23 mouse cellular contexts compared by ENCODE assay signal in the genomic region with DNA sequence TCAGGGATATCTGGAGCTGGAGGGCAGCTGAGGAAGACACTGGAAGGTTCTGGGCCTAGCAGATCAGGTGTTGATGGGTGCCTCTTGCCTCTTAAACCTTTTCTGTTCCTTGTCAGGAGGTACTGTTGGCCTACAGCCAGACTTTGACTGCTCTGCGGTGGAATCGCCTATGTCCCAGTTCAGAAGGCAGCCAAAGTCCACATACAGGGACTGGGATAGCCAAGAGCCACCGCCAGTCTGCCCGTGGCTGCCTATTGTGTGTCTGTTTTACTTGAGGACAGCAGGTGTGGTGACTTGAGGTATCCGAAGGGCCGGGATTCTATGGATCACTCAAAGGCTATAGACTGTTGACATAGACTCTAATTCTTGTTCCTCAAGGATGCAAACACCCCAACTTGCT. TPM values are rescaled to one million over a fixed set of nuclear protein-coding genes. Genes with fewer than 3 reads are reported as not detected.
DNase-seq lines count a peak whose midpoint lies in the region; ATAC-seq lines count a peak whose summit lies in the region.
"Had no signal": no experiment of that assay in that cellular context is flagged by ENCODE, and none has a peak within 500 bp of the region (broad histone marks: within the 10 kb centered on the region; RNA-seq: fewer than 3 reads in every experiment).

No protein-coding gene starts in this region.

- 69% methylated on average over 6 of the region's 6 CpGs for WGBS in liver, embryonic 15.5 days (ENCODE audit: insufficient replicate concordance)
- WGBS in liver, embryonic 16.5 days (ENCODE audit: insufficient replicate concordance): 59% methylated on average over 6 of the region's 6 CpGs

- H3K4me1 ChIP-seq in liver, embryonic 15.5 days (replicated peaks): 0 out of 2 replicates have a peak, but pooled peaks cover 3% of the 10 kb centered on the region
- no peaks in the 10 kb centered on the region; the same call in 1 of the 2 replicates for H3K4me1 ChIP-seq in liver, embryonic 16.5 days (ENCODE audit: control insufficient read depth, low read depth, low read length)
- H3K4me1 ChIP-seq: embryonic facial prominence, embryonic 13.5 days; heart, embryonic 15.5 days; hindbrain, embryonic 10.5 days; lung, embryonic 15.5 days had no signal

- peak; percentile 17 for DNase-seq in adrenal gland, adult 2 months
- DNase-seq in adrenal gland, adult 18-20 months (ENCODE audit: low spot score in 2 of 2): no peak
- DNase-seq in liver: no peak
- DNase-seq in kidney, adult 8-10 months: peak; percentile 82 to 89
- no peak for DNase-seq in MN1 (ENCODE audit: low spot score)
- DNase-seq in spleen, adult 18-20 months: no peak
- DNase-seq: cerebellum, adult 2 months; left cerebral cortex, postnatal 4 days; thymus, adult 2 months had no signal

- no peaks in the 10 kb centered on the region for H3K27me3 ChIP-seq in liver, embryonic 15.5 days
- H3K27me3 ChIP-seq in liver, embryonic 16.5 days (ENCODE audit: control insufficient read depth, insufficient read depth, low read depth, low read length): no peaks in the 10 kb centered on the region
- H3K27me3 ChIP-seq: embryonic facial prominence, embryonic 13.5 days; heart, embryonic 15.5 days; lung, embryonic 15.5 days had no signal

- no peaks in the 10 kb centered on the region for H3K9me3 ChIP-seq in liver, embryonic 15.5 days (replicated peaks)
- H3K9me3 ChIP-seq in liver, embryonic 16.5 days (replicated peaks; ENCODE audit: control insufficient read depth, low read length): no peaks in the 10 kb centered on the region
- H3K9me3 ChIP-seq: embryonic facial prominence, embryonic 13.5 days; heart, embryonic 15.5 days; hindbrain, embryonic 10.5 days; lung, embryonic 15.5 days had no signal

- ATAC-seq in liver, embryonic 15.5 days (ENCODE audit: insufficient read depth): peak; percentile 33
- ATAC-seq in liver, embryonic 16.5 days (ENCODE audit: low read depth): peak; percentile 50

- no peak overlapping the region for H3K4me3 ChIP-seq in liver, embryonic 15.5 days (replicated peaks)
- no peak overlapping the region for H3K4me3 ChIP-seq in liver, embryonic 16.5 days (ENCODE audit: low read depth, low read length)
- H3K4me3 ChIP-seq: embryonic facial prominence, embryonic 13.5 days; heart, embryonic 15.5 days; hindbrain, embryonic 10.5 days; lung, embryonic 15.5 days had no signal

- no peaks in the 10 kb centered on the region for H3K36me3 ChIP-seq in liver, embryonic 15.5 days (replicated peaks)
- no peaks in the 10 kb centered on the region for H3K36me3 ChIP-seq in liver, embryonic 16.5 days (ENCODE audit: control insufficient read depth, insufficient read depth)
- H3K36me3 ChIP-seq: embryonic facial prominence, embryonic 13.5 days; heart, embryonic 15.5 days; hindbrain, embryonic 10.5 days; lung, embryonic 15.5 days had no signal

- H3K27ac ChIP-seq in liver, embryonic 15.5 days (replicated peaks): peak overlapping the region; percentile 62; the same call in 1 of the 2 replicates
- peak overlapping the region; percentile 79 for H3K27ac ChIP-seq in liver, embryonic 16.5 days (ENCODE audit: low read length)
- H3K27ac ChIP-seq: embryonic facial prominence, embryonic 13.5 days; heart, embryonic 15.5 days; hindbrain, embryonic 10.5 days; lung, embryonic 15.5 days had no signal

- H3K9ac ChIP-seq in liver, embryonic 15.5 days: no peak overlapping the region
- H3K9ac ChIP-seq in liver, embryonic 16.5 days (ENCODE audit: low read depth, low read length): no peak overlapping the region
- H3K9ac ChIP-seq: embryonic facial prominence, embryonic 13.5 days; heart, embryonic 15.5 days; lung, embryonic 15.5 days had no signal

- no peak overlapping the region for H3K4me2 ChIP-seq in liver, embryonic 15.5 days
- H3K4me2 ChIP-seq in liver, embryonic 16.5 days (ENCODE audit: low read depth, low read length): no peak overlapping the region
- H3K4me2 ChIP-seq: embryonic facial prominence, embryonic 13.5 days; heart, embryonic 15.5 days; lung, embryonic 15.5 days had no signal

RNA-seq across cellular contexts. Expression of a gene that starts 6.6 kb away (rescaled TPM):
- not detected for total RNA-seq in adrenal gland, adult 2 months (2021)
- polyA plus RNA-seq in adrenal gland, adult 2 months (2012; rRNA removed): not detected in 2 replicates
- total RNA-seq in adrenal gland, adult 18-20 months (2021): not detected
- polyA plus RNA-seq in liver, embryonic 15.5 days (2015; fragmentation: Nextera tagmentation; extraction: Ambion mirVana): not detected in 2 replicates
- polyA plus RNA-seq in liver, embryonic 16.5 days (2015; fragmentation: Nextera tagmentation; extraction: Ambion mirVana): 0.04 TPM in 1 of 2 replicates, not detected in the other
- total RNA-seq: CH12.LX; common myeloid progenitor, adult 5-6 weeks; granulocyte monocyte progenitor cell, adult 5-6 weeks; layer of hippocampus, postnatal 25 days; left cerebral cortex, postnatal 4 days had no signal
- polyA plus RNA-seq: brain, embryonic 14.5 days; cerebellum, adult 2 months; embryonic facial prominence, embryonic 13.5 days; forebrain, embryonic 11.5 days; heart, embryonic 15.5 days; hindbrain, embryonic 10.5 days; intestine, embryonic 14.5 days; lung, embryonic 15.5 days; neural tube, embryonic 14.5 days; thymus, adult 2 months had no signal

RNA-seq across cellular contexts. Expression of a gene that starts 8.7 kb away (rescaled TPM):
- 10 to 100 TPM in 1 of 2 experiments, 1 to 10 TPM in 1; 9.6 to 15.9 TPM for total RNA-seq in adrenal gland, adult 2 months (2021)
- polyA plus RNA-seq in adrenal gland, adult 2 months (2012; rRNA removed): 30.9 and 48.8 TPM in 2 replicates
- total RNA-seq in adrenal gland, adult 18-20 months (2021): 10 to 100 TPM; 18.4 to 21.4 TPM
- 19.0 and 24.7 TPM in 2 replicates for polyA plus RNA-seq in liver, embryonic 15.5 days (2015; fragmentation: Nextera tagmentation; extraction: Ambion mirVana)
- 24.8 and 27.6 TPM in 2 replicates for polyA plus RNA-seq in liver, embryonic 16.5 days (2015; fragmentation: Nextera tagmentation; extraction: Ambion mirVana)
- total RNA-seq: common myeloid progenitor, adult 5-6 weeks; granulocyte monocyte progenitor cell, adult 5-6 weeks had no signal

RNA-seq across cellular contexts. Expression of a gene that starts 43.4 kb away (rescaled TPM):
- not detected for total RNA-seq in adrenal gland, adult 2 months (2021)
- 0.06 TPM in 1 of 2 replicates, not detected in the other for polyA plus RNA-seq in adrenal gland, adult 2 months (2012; rRNA removed)
- not detected for total RNA-seq in adrenal gland, adult 18-20 months (2021)
- polyA plus RNA-seq in liver, embryonic 15.5 days (2015; fragmentation: Nextera tagmentation; extraction: Ambion mirVana): not detected in 2 replicates
- 0.08 TPM in 1 of 2 replicates, not detected in the other for polyA plus RNA-seq in liver, embryonic 16.5 days (2015; fragmentation: Nextera tagmentation; extraction: Ambion mirVana)
- total RNA-seq: CH12.LX; common myeloid progenitor, adult 5-6 weeks; granulocyte monocyte progenitor cell, adult 5-6 weeks; layer of hippocampus, postnatal 25 days; left cerebral cortex, postnatal 4 days had no signal
- polyA plus RNA-seq: cerebellum, adult 2 months; embryonic facial prominence, embryonic 13.5 days; forebrain, embryonic 11.5 days; heart, embryonic 15.5 days; hindbrain, embryonic 10.5 days; intestine, embryonic 14.5 days; lung, embryonic 15.5 days; neural tube, embryonic 14.5 days had no signal

Comparison
In these comparisons a context has a peak if more than half of its experiments do, and no peak if none do; other contexts are left out.
1. DNase-seq: peak in adrenal gland, adult 2 months (single experiment) and kidney, adult 8-10 months (2 of 2); none in adrenal gland, adult 18-20 months (0 of 2), liver (single experiment), MN1 (single experiment) and spleen, adult 18-20 months (0 of 2).